Mouse (Mus musculus) A20 (cell line): ENCODE results near the gene Wdr20.
"Not testable (repeated sequence)": the region's sequence is repeated elsewhere in the genome, so short reads cannot be mapped to it uniquely, and the experiment has no call there.

Source experiments
- DNase-seq: peaks from one replicate; pipeline ENCODE4 v3.0.0-alpha.2; 2011; ENCODE audit warnings: low read depth, low spot score

The Wdr20 gene

DNA sequence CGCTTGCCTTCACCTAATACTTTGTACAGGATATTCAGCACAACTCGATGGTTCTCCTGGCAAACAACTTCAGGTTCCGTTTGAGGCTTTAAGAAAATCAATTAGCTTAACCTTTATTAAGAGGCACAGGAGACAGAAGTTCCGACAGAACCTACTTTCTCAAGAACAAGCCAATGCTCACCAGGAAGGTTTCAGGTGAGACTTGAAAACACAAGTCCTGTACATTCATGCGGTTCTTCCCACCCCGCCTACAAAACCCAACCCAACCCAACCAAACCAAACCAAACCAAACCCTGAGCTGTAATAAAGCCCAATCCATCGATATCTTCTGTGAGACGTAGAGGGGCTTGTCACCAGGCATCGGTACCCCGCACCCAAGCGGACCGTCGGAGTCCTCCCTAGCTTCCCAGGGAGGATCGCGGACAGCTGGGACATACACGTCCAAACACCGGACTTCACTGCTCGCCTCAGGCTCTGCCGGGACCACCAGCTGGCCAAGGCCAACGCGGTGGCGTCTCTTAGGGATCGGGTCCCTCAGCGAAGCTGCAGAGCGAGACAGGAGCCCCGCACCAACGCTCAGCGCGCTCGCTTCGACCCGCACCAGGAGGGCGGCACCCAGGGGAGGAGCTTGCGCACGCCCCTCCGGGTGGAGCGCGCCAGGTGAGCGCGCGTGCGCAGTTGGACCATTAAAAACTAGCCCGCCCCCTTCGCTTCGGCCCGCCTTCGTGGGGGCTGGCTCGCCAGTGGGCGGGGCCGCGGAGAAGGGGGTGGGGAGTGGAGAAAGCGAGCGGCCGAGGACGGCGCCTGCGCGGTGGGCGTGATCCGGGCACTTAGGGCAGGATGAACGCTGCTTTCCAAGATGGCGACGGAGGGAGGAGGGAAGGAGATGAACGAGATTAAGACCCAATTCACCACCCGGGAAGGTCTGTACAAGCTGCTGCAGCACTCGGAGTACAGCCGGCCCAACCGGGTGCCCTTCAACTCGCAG, at the start of gene Wdr20:
Gene Wdr20 (plus strand): TSS at position 775 of the 988 bp plus-strand sequence.
- peak; percentile 97 for DNase-seq

DNA sequence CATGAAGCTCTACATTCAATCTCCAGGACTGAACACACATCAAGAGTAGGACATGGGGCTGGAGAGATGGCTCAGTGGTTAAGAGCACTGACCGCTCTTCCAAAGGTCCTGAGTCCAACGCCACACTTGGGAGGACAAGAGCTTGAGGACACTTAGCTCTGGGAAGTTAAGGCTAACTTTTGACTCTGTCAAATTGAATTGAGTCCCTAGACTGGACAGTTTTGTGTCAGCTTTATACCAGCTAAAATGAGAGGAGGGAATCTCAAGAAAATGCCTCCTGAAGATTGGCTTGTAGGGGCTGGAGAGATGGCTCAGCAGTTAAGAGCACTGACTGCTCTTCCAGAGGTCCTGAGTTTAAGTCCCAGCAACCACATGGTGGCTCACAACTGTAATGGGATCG, 48.8 kb upstream of the Wdr20 start:
- not testable (repeated sequence) for DNase-seq

DNA sequence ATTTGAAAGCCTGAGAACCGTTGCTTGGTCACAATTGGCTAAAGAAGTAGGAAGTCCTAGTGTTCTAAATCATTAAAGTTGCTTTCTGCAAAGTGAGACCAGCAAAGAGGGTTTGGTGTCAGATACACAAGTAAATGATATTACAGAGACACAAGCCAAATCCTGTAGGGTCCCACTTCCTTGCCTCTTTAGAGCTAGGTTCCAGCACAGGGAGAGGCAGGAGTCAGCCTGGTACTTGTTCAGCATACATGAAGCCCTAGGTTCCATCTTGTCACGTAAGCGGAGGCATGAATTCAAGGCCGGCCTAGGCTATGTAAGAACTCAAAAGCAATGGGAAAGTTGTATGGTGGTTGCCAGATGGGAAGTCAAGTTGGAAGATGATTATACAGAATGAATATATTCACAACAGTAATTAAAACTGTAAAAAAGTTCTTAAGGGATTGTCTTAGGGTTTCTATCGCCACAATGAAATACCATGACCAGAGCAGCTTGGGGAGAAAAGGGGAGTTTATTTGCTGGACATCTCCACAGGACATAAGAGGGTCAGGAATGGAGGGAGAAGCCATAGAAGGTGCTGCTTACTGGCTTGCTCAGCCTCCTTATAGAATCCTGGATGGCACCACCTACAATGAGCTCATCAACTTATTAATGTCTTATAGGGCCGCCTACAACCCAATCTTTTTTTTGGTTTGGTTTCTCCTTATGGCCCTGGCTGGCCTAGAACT, 47.7 kb upstream of the Wdr20 start:
- DNase-seq, result no peak

DNA sequence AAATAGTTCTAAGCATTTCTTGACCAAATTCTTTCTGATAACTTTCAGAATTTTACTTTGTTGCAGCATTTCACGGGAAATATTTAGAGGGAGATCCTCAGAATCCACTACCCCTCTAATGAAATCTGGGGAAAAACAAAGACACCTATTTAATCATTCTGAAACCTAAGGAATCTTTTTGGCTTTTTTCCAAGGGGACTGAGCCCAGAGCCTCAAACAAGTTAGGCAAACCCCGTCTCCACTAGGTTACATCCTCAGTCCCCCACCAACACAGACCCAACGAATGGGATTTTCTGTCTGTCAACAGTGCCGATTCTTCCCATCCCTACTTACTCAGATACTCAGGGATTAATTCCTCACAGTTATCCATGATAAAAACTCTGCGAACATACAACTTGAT, 44.4 kb upstream of the Wdr20 start:
- DNase-seq, result not testable (repeated sequence)

GRCm38 (mm10) chr12:110695676-110696171, 42.0 kb upstream of the Wdr20 start:
- no peak for DNase-seq

GRCm38 (mm10) chr12:110696173-110696974, 41.4 kb upstream of the Wdr20 start:
- DNase-seq, result peak; percentile 98

- DNase-seq, result no peak
Observed at GRCm38 (mm10) chr12:110696975-110697400, 40.8 kb upstream of the Wdr20 start.

DNA sequence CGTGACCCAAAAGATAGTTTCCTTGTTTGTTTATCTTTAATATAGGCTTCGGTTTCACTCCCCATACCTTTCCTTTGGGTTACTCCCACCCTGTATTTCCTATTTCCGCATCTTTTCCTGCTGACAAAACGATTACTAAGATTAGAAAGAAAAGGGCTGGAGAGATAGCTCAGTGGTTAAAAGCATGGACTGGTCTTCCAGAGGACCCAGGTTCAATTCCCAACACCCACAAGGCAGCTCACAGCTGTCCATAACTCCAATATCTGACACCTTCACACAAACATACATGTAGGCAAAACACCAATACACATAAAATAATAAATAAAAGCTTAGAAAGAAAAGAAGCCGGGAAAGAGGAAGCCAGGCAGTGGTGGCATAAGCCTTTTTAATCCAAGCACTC, 40.3 kb upstream of the Wdr20 start:
- DNase-seq, result peak; percentile 37

DNA sequence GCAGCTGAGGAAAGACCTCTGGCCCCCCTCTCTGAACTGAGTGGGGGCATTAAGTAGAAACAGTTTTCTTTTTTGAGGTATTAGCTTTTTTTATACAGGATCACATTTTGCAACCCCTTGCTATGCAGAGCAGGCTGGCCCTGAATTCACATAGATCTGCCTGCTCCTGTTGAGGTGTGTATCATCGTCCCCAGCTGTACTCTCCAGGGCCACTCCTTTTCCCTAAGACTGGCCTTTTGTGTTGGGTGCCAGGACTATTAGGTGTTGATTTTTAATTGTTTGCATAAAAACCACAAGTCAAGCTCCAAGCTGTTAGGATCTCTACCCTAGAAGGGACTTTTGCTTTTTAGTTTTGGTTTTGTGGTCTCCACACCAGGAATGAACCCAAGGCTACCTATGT, 39.7 kb upstream of the Wdr20 start:
- DNase-seq, result no peak

- peak; percentile 79 for DNase-seq
Observed at GRCm38 (mm10) chr12:110698523-110699170, 39.1 kb upstream of the Wdr20 start.

GRCm38 (mm10) chr12:110699171-110699547, 38.6 kb upstream of the Wdr20 start:
- DNase-seq, result no peak

- no peak for DNase-seq
Observed at GRCm38 (mm10) chr12:110700730-110701129, 37.0 kb upstream of the Wdr20 start.

DNA sequence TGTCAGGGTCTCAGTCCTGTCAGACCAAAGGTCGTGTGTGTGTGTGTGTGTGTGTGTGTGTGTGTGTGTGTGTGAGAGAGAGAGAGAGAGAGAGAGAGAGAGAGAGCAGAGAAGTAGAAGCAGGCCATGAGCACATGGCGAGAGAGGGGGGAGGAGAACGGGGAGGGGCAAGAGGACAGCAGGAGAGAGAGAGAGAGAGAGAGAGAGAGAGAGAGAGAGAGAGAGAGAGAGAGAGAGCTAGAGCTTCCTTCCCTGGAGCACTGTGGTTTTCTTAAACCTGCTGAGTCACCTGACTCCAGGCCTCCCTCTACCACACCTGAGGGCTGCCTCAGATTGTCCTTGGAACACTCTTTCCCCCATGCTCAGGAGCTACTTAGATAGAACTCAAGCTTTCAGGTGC, 36.4 kb upstream of the Wdr20 start:
- DNase-seq, result peak; percentile 39

GRCm38 (mm10) chr12:110702556-110702955, 35.2 kb upstream of the Wdr20 start, which contains the start of gene Hsp90aa1:
TSS of gene Hsp90aa1 (minus strand) at chr12:110702728.
- DNase-seq, result no peak

GRCm38 (mm10) chr12:110703008-110703471, 34.7 kb upstream of the Wdr20 start:
- DNase-seq, result peak; percentile 74

DNA sequence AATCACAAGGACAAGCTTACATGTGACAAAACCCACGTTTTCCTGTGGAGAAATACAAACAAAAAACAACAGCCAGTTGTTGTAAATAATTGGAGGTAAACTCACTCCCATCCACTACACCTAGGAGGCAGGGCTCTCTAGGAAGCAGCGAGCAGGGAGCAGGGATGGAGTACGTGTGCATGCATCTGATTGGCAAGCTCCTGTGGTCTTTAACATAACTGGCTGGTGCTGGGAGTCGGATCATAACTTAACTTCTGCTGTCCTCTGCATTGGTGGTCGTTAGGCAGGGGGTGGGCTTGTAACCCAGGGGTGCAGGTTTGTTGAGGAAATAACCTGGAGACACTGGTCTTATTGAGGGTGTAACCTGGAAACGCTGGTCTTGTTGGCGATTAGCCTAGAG, 34.1 kb upstream of the Wdr20 start:
- no peak for DNase-seq

- DNase-seq, result not testable (repeated sequence)
Observed at GRCm38 (mm10) chr12:110705419-110705818, 32.3 kb upstream of the Wdr20 start.

DNA sequence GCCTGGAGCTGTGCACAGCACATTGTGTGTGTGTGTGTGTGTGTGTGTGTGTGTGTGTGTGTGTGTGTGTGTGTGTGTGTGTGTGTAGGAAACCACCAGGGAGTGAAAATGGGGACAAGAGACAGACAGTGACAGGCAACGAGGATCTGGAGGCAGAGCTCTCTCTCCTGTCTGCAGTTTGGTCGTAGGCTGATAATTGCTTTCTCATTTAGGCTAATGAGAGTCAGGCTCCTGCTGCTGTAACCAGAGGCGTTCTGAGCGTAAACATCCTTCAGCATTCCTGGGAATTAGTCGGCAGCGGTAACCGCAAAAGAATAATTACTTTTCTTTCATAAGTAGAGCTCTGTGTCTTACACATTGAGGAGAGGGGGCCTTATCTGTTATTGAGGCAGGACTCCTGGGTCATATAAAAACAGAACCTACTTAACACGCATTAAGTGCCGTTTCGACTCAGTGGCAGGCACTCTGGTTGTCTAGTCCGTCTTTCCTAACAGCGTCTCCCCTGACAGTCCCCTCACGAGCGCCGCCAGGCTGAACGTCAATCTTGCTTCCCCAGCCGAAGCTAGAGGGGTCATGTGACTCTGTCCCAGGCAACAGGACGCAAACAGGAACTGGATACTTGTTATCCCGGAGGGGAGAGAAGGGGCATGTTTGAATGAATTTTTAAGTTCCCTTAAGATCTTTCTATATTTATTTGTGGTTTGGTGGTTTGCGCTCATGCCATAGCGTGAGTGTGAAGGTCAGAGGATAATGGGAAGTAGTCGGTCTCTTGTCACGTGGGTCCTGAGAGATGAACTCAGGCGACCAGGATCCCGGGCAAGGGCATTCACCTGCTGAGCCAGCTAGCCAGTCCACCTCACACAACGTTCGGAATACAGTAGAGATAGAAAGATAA, 31.2 kb upstream of the Wdr20 start:
- DNase-seq, result peak; percentile 70

DNA sequence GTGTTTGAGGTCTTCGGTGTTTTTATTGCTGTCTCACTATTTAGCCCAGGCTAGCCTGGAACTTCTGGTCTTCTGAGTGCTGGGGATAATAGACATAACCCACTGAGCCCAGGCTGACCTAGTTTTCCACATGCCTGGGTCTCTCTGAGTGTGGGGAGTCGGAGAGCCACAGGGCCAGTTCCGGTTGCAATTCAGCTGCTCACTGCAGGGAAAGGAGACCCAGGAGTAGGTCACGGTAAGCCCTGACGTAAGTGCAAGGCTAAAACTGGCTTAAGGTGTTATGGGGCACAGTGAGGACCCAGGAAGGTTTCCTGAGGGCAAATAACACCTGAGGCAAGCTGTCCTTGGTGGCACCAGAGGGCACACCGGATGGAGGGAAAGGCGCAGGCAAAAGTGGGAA, 30.3 kb upstream of the Wdr20 start:
- DNase-seq, result no peak

- no peak for DNase-seq
Observed at GRCm38 (mm10) chr12:110711270-110711669, 26.5 kb upstream of the Wdr20 start.
